Mouse (Mus musculus): ENCODE measurements at regions not wholly inside any gene's neighbourhood (a gene's known extent, or its start where the extent isn't known, plus 50 kb on each side); places are given as distances from the start of the nearest gene placed in this dataset.

GRCm38 (mm10) chr3:143988991-143989390 is 216.0 kb downstream of the Lmo4 start:
- 89% methylated on average over 4 of the region's 4 CpGs for WGBS
- H3K27ac ChIP-seq (ENCODE audit: insufficient read depth, low read depth, low read length), result no peak overlapping the region
- H3K4me3 ChIP-seq (ENCODE audit: low read depth, low read length), result no peak overlapping the region
- H3K27me3 ChIP-seq (ENCODE audit: control insufficient read depth, insufficient read depth, low read length), result no peaks in the 10 kb centered on the region
- H3K4me1 ChIP-seq (ENCODE audit: control insufficient read depth, insufficient read depth, insufficient read length, low read length), result no peaks in the 10 kb centered on the region
- TF ChIP-seq POLR2A (IDR thresholded peaks at IDR 0.05; ENCODE audit: low read depth, low read length) (no peak), CTCF (IDR thresholded peaks at IDR 0.05; ENCODE audit: extremely low read depth, insufficient read length, insufficient replicate concordance, low read depth, low read length) (no peak)
- no peaks in the 10 kb centered on the region for H3K36me3 ChIP-seq (ENCODE audit: control insufficient read depth, insufficient read depth, low read length)

DNA sequence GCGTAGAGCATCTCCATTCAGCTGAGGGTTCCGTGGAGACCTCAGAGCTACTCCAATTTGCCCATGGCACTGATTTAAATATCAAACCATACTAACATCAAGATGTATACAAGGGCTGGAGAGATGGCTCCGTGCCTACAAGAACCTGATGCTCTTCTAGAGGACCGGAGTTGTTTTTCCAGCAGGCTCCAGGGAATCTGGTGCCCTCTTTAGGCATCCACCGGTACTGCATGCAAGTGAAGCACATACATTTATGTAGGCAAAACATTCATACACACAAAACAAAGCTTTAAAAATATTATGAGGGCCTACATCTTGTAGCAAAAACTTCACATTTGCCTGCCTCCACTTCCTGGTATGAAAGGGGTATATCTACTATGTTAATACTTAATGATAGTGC is 217.0 kb downstream of the Lmo4 start:
- Histone ChIP-seq H3K27ac (ENCODE audit: insufficient read depth, low read depth, low read length) (no peak overlapping the region), H3K4me1 (ENCODE audit: control insufficient read depth, insufficient read depth, insufficient read length, low read length) (no peaks in the 10 kb centered on the region), H3K36me3 (ENCODE audit: control insufficient read depth, insufficient read depth, low read length) (no peaks in the 10 kb centered on the region), H3K4me3 (ENCODE audit: low read depth, low read length) (no peak overlapping the region), H3K27me3 (ENCODE audit: control insufficient read depth, insufficient read depth, low read length) (no peaks in the 10 kb centered on the region)
- TF ChIP-seq CTCF (IDR thresholded peaks at IDR 0.05; ENCODE audit: extremely low read depth, insufficient read length, insufficient replicate concordance, low read depth, low read length) (peak; percentile 27; the same call in 1 of the 2 replicates), POLR2A (IDR thresholded peaks at IDR 0.05; ENCODE audit: low read depth, low read length) (no peak)
- WGBS, result 97% methylated on average over 5 of the region's 5 CpGs

GRCm38 (mm10) chr3:143986798-143987197 is 218.2 kb downstream of the Lmo4 start:
- TF ChIP-seq CTCF (IDR thresholded peaks at IDR 0.05; ENCODE audit: extremely low read depth, insufficient read length, insufficient replicate concordance, low read depth, low read length), result no peak
- no peak for TF ChIP-seq POLR2A (IDR thresholded peaks at IDR 0.05; ENCODE audit: low read depth, low read length)
- H3K27me3 ChIP-seq (ENCODE audit: control insufficient read depth, insufficient read depth, low read length), result no peaks in the 10 kb centered on the region
- 96% methylated on average over 2 of the region's 2 CpGs for WGBS
- no peaks in the 10 kb centered on the region for H3K36me3 ChIP-seq (ENCODE audit: control insufficient read depth, insufficient read depth, low read length)
- H3K27ac ChIP-seq (ENCODE audit: insufficient read depth, low read depth, low read length), result no peak overlapping the region
- H3K4me1 ChIP-seq (ENCODE audit: control insufficient read depth, insufficient read depth, insufficient read length, low read length), result no peaks in the 10 kb centered on the region
- H3K4me3 ChIP-seq (ENCODE audit: low read depth, low read length), result no peak overlapping the region

GRCm38 (mm10) chr3:143986200-143986506 is 218.9 kb downstream of the Lmo4 start:
- H3K4me1 ChIP-seq (ENCODE audit: control insufficient read depth, insufficient read depth, insufficient read length, low read length), result no peaks in the 10 kb centered on the region
- H3K27me3 ChIP-seq (ENCODE audit: control insufficient read depth, insufficient read depth, low read length), result no peaks in the 10 kb centered on the region
- H3K4me3 ChIP-seq (ENCODE audit: low read depth, low read length), result no peak overlapping the region
- TF ChIP-seq CTCF (IDR thresholded peaks at IDR 0.05; ENCODE audit: extremely low read depth, insufficient read length, insufficient replicate concordance, low read depth, low read length) (no peak), POLR2A (IDR thresholded peaks at IDR 0.05; ENCODE audit: low read depth, low read length) (no peak)
- no peaks in the 10 kb centered on the region for H3K36me3 ChIP-seq (ENCODE audit: control insufficient read depth, insufficient read depth, low read length)
- no peak overlapping the region for H3K27ac ChIP-seq (ENCODE audit: insufficient read depth, low read depth, low read length)
- WGBS, result 91% methylated on average over 5 of the region's 5 CpGs

DNA sequence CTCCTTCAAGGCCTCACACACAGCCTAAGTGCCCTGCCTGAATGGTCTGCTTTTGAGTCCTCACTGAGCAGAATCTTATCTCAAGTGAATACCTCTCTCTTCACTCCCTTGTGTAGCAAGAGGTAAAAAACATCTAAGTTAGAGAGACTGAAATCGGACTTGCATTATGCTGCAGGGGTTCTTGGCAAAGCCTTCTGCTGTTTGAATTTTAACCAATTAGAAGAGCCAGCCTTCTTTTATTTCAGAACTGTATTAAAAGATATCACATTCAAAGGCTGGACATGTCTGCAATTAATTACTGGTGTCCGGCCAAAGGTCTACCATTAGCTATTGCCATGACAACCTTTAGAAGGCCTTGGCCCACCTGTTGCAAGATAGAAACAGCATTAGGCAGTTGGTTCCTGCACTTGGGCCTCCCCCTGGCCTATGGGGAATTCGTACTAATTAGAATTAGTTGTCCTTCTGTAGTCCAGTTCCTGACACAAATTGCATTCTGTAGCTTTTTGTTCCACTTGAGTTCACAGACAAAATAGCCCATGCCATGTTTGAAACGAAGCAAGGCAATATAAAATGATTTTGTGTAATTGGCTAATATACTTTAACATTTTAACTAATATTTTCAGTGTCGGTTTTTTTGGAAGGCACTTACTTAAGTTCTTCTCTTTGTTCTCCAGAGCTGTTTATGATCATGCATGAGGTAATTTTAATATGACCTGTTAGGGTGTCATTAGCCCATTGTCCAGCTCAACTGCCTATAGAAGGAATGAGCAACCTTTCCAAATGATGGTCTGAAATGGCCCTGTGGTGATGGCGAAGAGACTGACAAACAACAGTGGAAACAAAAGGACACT is 219.4 kb downstream of the Lmo4 start:
- H3K27ac ChIP-seq (ENCODE audit: insufficient read depth, low read depth, low read length), result no peak overlapping the region
- H3K4me1 ChIP-seq (ENCODE audit: control insufficient read depth, insufficient read depth, insufficient read length, low read length), result no peaks in the 10 kb centered on the region
- H3K36me3 ChIP-seq (ENCODE audit: control insufficient read depth, insufficient read depth, low read length), result no peaks in the 10 kb centered on the region
- H3K27me3 ChIP-seq (ENCODE audit: control insufficient read depth, insufficient read depth, low read length), result no peaks in the 10 kb centered on the region
- H3K4me3 ChIP-seq (ENCODE audit: low read depth, low read length), result no peak overlapping the region
- TF ChIP-seq CTCF (IDR thresholded peaks at IDR 0.05; ENCODE audit: extremely low read depth, insufficient read length, insufficient replicate concordance, low read depth, low read length) (no peak), POLR2A (IDR thresholded peaks at IDR 0.05; ENCODE audit: low read depth, low read length) (no peak)
- 71% methylated on average over 6 of the region's 6 CpGs for WGBS

DNA sequence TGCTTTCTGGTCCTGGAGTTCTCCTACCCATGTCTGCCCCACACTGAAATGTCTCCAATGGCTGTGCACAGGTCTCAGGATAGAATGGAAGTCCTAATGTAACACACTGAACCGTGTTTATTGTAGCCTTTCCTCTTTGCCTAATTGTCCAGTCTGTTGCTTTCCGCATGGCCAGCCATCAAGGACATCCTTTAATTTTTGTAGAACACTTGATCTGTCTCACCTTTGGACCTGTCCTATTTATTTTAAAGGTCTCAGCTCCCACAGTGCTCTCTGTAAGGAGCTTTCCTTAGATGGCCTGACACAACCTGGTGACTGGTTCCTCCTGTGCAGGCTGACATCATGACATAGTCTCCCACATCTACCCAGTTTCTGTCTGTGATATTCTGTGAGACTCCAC is 226.3 kb downstream of the Lmo4 start:
- H3K27ac ChIP-seq (ENCODE audit: insufficient read depth, low read depth, low read length), result no peak overlapping the region
- H3K4me1 ChIP-seq (ENCODE audit: control insufficient read depth, insufficient read depth, insufficient read length, low read length), result no peaks in the 10 kb centered on the region
- no peak for TF ChIP-seq POLR2A (IDR thresholded peaks at IDR 0.05; ENCODE audit: low read depth, low read length)
- TF ChIP-seq CTCF (IDR thresholded peaks at IDR 0.05; ENCODE audit: extremely low read depth, insufficient read length, insufficient replicate concordance, low read depth, low read length), result no peak
- H3K27me3 ChIP-seq (ENCODE audit: control insufficient read depth, insufficient read depth, low read length), result no peaks in the 10 kb centered on the region
- H3K36me3 ChIP-seq (ENCODE audit: control insufficient read depth, insufficient read depth, low read length), result no peaks in the 10 kb centered on the region
- WGBS, result 83% methylated on average over 2 of the region's 2 CpGs
- H3K4me3 ChIP-seq (ENCODE audit: low read depth, low read length), result no peak overlapping the region

DNA sequence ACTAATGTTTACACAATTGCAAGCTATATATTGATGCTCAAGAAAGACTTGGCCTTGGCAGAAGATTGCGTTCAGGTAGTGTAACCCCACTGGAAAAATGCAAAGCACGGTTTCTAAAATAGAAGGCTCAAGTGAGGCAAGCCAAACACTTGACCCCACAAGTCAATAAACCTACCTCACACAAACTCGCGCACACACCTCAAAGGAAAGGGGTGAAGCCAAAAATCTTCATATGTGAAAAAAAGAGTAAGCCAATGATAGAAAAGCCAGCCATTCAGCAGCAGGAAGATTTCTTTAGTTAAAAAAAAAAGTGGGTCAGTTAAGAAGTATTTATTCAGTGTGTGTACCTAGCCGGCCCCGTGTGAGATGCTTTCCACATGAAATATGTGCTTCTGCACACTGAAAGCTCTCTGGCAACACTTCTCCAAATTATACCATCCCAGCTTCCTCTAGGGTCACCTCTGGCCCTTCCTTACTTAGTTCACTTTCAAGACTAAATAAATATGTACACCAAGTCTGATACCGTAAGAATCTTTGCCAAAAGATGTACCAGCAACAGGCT is 227.1 kb downstream of the Lmo4 start:
- no peaks in the 10 kb centered on the region for H3K36me3 ChIP-seq (ENCODE audit: control insufficient read depth, insufficient read depth, low read length)
- TF ChIP-seq CTCF (IDR thresholded peaks at IDR 0.05; ENCODE audit: extremely low read depth, insufficient read length, insufficient replicate concordance, low read depth, low read length), result no peak
- no peak for TF ChIP-seq POLR2A (IDR thresholded peaks at IDR 0.05; ENCODE audit: low read depth, low read length)
- H3K4me3 ChIP-seq (ENCODE audit: low read depth, low read length), result no peak overlapping the region
- no peaks in the 10 kb centered on the region for H3K27me3 ChIP-seq (ENCODE audit: control insufficient read depth, insufficient read depth, low read length)
- no peaks in the 10 kb centered on the region for H3K4me1 ChIP-seq (ENCODE audit: control insufficient read depth, insufficient read depth, insufficient read length, low read length)
- H3K27ac ChIP-seq (ENCODE audit: insufficient read depth, low read depth, low read length), result no peak overlapping the region
- WGBS, result 64% methylated on average over 7 of the region's 7 CpGs

Data from small intestine, adult 2 months (tissue).